Comparison of ENCODE assay signal across 8 mouse cellular contexts in the genomic region with DNA sequence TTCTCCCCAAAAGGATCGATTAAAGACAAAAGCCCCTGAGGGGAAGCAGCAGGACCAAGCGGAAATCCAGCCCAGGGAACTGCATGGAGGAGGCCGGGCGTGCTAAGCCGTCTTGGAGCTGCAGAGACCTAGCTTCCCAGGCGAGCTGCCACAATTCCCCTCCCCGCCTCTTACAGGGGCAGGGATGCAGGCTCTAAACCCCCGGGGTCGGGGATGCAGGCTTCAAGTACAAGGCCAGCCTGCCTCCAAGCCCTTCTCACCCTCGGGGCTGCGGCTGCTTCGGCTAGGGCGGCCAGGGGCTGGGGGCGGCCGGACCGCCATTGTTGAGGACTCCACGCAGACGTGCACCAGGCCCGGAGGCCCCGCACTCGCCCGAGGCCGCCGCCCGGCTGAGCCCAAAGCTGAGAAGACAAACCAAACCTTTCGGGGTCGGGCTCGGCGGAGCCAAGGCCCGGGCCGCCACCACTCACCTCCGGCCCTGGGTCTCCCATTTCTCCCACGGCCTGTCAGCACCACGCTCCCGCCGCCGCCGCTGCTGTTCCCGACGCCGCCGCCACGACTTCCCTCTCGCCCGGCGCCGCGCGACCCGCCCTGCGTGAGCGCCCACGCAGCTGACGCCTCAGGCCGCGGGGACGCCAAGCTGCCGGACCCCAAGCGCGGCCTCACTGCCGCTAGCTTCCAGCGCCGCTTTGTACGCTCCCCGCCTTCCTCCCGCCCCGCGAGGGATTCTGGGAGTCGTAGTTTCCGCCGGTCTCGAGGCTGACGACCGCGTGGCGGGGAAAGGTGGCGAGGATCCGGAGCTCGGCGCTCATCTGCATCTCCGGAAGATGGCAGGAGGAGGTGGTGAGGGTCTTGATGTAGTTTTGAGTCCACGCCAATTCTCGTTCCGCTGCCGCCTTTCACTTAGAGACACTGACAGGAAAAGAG. TPM values are rescaled to one million over a fixed set of nuclear protein-coding genes. Genes with fewer than 3 reads are reported as not detected.
DNase-seq lines count a peak whose midpoint lies in the region; ATAC-seq and TF ChIP-seq lines count a peak whose summit lies in the region.

Gene Zfp451, minus strand, starts transcription at position 728 of the 927 bp plus-strand sequence.

- peak within 1 kb of the TSS; percentile 81 for H3K4me2 ChIP-seq in heart, embryonic 11.5 days
- peak within 1 kb of the TSS; percentile 63 for H3K4me2 ChIP-seq in kidney, embryonic 16.5 days (replicated peaks; ENCODE audit: low read depth, low read length)
- peak within 1 kb of the TSS; percentile 88 for H3K4me2 ChIP-seq in myocyte (ENCODE audit: low read depth)

- no peaks in the 10 kb centered on the region for H3K9me3 ChIP-seq in heart, embryonic 11.5 days (replicated peaks; ENCODE audit: control insufficient read depth, low read length)
- H3K9me3 ChIP-seq in kidney, embryonic 16.5 days (ENCODE audit: low read length): no peaks in the 10 kb centered on the region; the same call in 1 of the 2 replicates

- H3K9ac ChIP-seq in heart, embryonic 11.5 days (ENCODE audit: low read depth, low read length): peak within 1 kb of the TSS; percentile 99
- peak within 1 kb of the TSS; percentile 80 for H3K9ac ChIP-seq in kidney, embryonic 16.5 days (replicated peaks; ENCODE audit: low read length)
- H3K9ac ChIP-seq in liver, adult 2 months (ENCODE audit: low read depth, low read length): peak within 1 kb of the TSS; percentile 99

- H3K27me3 ChIP-seq in heart, embryonic 11.5 days (ENCODE audit: control insufficient read depth, insufficient read depth, low read length): no peaks in the 10 kb centered on the region
- H3K27me3 ChIP-seq in kidney, embryonic 16.5 days (ENCODE audit: insufficient read depth, low read length): no peaks in the 10 kb centered on the region
- no peaks in the 10 kb centered on the region for H3K27me3 ChIP-seq in liver, adult 2 months (ENCODE audit: control insufficient read depth, insufficient read depth, low read length)
- H3K27me3 ChIP-seq in myocyte (ENCODE audit: control insufficient read depth, insufficient read depth, insufficient read length): no peaks in the 10 kb centered on the region
- no peaks in the 10 kb centered on the region for H3K27me3 ChIP-seq in splenic B cell, adult 2 months (ENCODE audit: control insufficient read depth, insufficient read depth, low read length, poor library complexity, severe bottlenecking)

- DNase-seq in A20 (ENCODE audit: low read depth, low spot score): peak; percentile 91
- peak; percentile 68 for DNase-seq in liver, adult 2 months (ENCODE audit: extremely low read depth, low read depth, low spot score)
- peak; percentile 88 for DNase-seq in splenic B cell, adult 2 months (ENCODE audit: low read depth, low spot score)

- H3ac ChIP-seq in myocyte (ENCODE audit: control insufficient read depth, insufficient read length): peak within 1 kb of the TSS; percentile 55

- H3K36me3 ChIP-seq in heart, embryonic 11.5 days (ENCODE audit: control insufficient read depth, insufficient read depth, low read length): peaks cover 12% of the 10 kb centered on the region; the same call in 1 of the 2 replicates
- H3K36me3 ChIP-seq in kidney, embryonic 16.5 days (ENCODE audit: insufficient read depth, low read length): peaks cover 28% of the 10 kb centered on the region
- H3K36me3 ChIP-seq in liver, adult 2 months (ENCODE audit: control insufficient read depth, insufficient read depth, low read length): peaks cover 2% of the 10 kb centered on the region
- peaks cover 20% of the 10 kb centered on the region for H3K36me3 ChIP-seq in myocyte (ENCODE audit: control insufficient read depth, insufficient read depth)
- H3K36me3 ChIP-seq in splenic B cell, adult 2 months (ENCODE audit: control insufficient read depth, insufficient read depth, low read length, poor library complexity, severe bottlenecking): no peaks in the 10 kb centered on the region

- WGBS in heart, embryonic 11.5 days (ENCODE audit: insufficient replicate concordance): under 1% methylated on average over 85 of the region's 85 CpGs
- WGBS in kidney, embryonic 16.5 days: under 1% methylated on average over 62 of the region's 85 CpGs
- WGBS in liver, adult 2 months: 1% methylated on average over 85 of the region's 85 CpGs

- peaks cover 15% of the 10 kb centered on the region for H3K4me1 ChIP-seq in bone marrow macrophage, adult 2 months (ENCODE audit: control insufficient read depth, insufficient read depth, low read length)
- peaks cover 3% of the 10 kb centered on the region; the same call in 1 of the 2 replicates for H3K4me1 ChIP-seq in embryonic fibroblast, embryonic 13.5 days (ENCODE audit: control insufficient read depth, insufficient read depth, low read length)
- H3K4me1 ChIP-seq in heart, embryonic 11.5 days (ENCODE audit: control insufficient read depth, insufficient read depth, low read length): peaks cover 10% of the 10 kb centered on the region
- peaks cover 10% of the 10 kb centered on the region for H3K4me1 ChIP-seq in kidney, embryonic 16.5 days (ENCODE audit: insufficient read depth, low read length)
- peaks cover 8% of the 10 kb centered on the region for H3K4me1 ChIP-seq in liver, adult 2 months (ENCODE audit: control insufficient read depth, insufficient read depth, low read length)

- peak; percentile 90 for ATAC-seq in heart, embryonic 11.5 days (replicated peaks; ENCODE audit: insufficient number of reproducible peaks, low FRiP score, low TSS enrichment)
- peak; percentile 95 for ATAC-seq in kidney, embryonic 16.5 days (ENCODE audit: low FRiP score, low TSS enrichment)

- TF ChIP-seq CTCF in bone marrow macrophage, adult 2 months (IDR thresholded peaks at IDR 0.05; ENCODE audit: low read depth, low read length): no peak
- no peak for TF ChIP-seq CTCF in embryonic fibroblast, embryonic 13.5 days (IDR thresholded peaks at IDR 0.05; ENCODE audit: borderline replicate concordance, insufficient read depth, low read length)
- TF ChIP-seq CTCF in liver, adult 2 months (IDR thresholded peaks at IDR 0.05; ENCODE audit: low read depth, low read length): no peak

- H3K4me3 ChIP-seq in bone marrow macrophage, adult 2 months (ENCODE audit: insufficient read depth, low read length): peak within 1 kb of the TSS; percentile 98
- H3K4me3 ChIP-seq in embryonic fibroblast, embryonic 13.5 days (ENCODE audit: insufficient read depth, low read length): peak within 1 kb of the TSS; percentile 94
- peak within 1 kb of the TSS; percentile 94 for H3K4me3 ChIP-seq in heart, embryonic 11.5 days (ENCODE audit: low read depth, low read length)
- H3K4me3 ChIP-seq in kidney, embryonic 16.5 days (ENCODE audit: low read length): peak within 1 kb of the TSS; percentile 66
- peak within 1 kb of the TSS; percentile 100 for H3K4me3 ChIP-seq in liver, adult 2 months (ENCODE audit: insufficient read depth, low read depth, low read length)
- peak within 1 kb of the TSS; percentile 61 for H3K4me3 ChIP-seq in myocyte

- H3K27ac ChIP-seq in bone marrow macrophage, adult 2 months (ENCODE audit: insufficient read depth, low read depth, low read length): peak within 1 kb of the TSS; percentile 50
- H3K27ac ChIP-seq in embryonic fibroblast, embryonic 13.5 days (ENCODE audit: insufficient read depth, low read length): peak within 1 kb of the TSS; percentile 59
- peak within 1 kb of the TSS; percentile 92 for H3K27ac ChIP-seq in heart, embryonic 11.5 days (ENCODE audit: low read depth, low read length)
- peak within 1 kb of the TSS; percentile 79 for H3K27ac ChIP-seq in kidney, embryonic 16.5 days (ENCODE audit: low read length)
- peak within 1 kb of the TSS; percentile 54; the same call in 1 of the 2 replicates for H3K27ac ChIP-seq in liver, adult 2 months (replicated peaks; ENCODE audit: insufficient read depth, low read depth, low read length)

- no peak for TF ChIP-seq POLR2A in bone marrow macrophage, adult 2 months (IDR thresholded peaks at IDR 0.05; ENCODE audit: borderline replicate concordance, low read depth, low read length)
- TF ChIP-seq POLR2A in embryonic fibroblast, embryonic 13.5 days (IDR thresholded peaks at IDR 0.05; ENCODE audit: low read depth, low read length): peak; percentile 74; the same call in 1 of the 2 replicates
- peak; percentile 54; the same call in 1 of the 2 replicates for TF ChIP-seq POLR2A in liver, adult 2 months (IDR thresholded peaks at IDR 0.05; ENCODE audit: extremely low read depth, insufficient read depth, low read length)
- TF ChIP-seq POLR2A in myocyte (IDR thresholded peaks at IDR 0.05; ENCODE audit: insufficient read length, low read depth): peak; percentile 96

- H3K79me2 ChIP-seq in liver, adult 2 months (ENCODE audit: control insufficient read depth, insufficient read depth, low read length): peaks cover 22% of the 10 kb centered on the region
- peaks cover 48% of the 10 kb centered on the region for H3K79me2 ChIP-seq in myocyte (ENCODE audit: control insufficient read depth, insufficient read depth)

TF ChIP-seq in myocyte, 11 proteins besides CTCF, POLR2A, EP300 and RAD21:
- TF ChIP-seq MAX (IDR thresholded peaks at IDR 0.05; ENCODE audit: low read depth) (peak; percentile 87), MYOG (IDR thresholded peaks at IDR 0.05; ENCODE audit: control insufficient read depth in 1 of 3, insufficient read depth in 1 of 3, insufficient read length in 2 of 3, low read depth in 2 of 3) (peak in 2 of 3 experiments; percentile 73 to 81), E2F4 (IDR thresholded peaks at IDR 0.05; ENCODE audit: insufficient read depth) (peak; percentile 32), POLR2AphosphoS2 (IDR thresholded peaks at IDR 0.05; ENCODE audit: insufficient read length, low read depth) (peak; percentile 89), TCF3 (IDR thresholded peaks at IDR 0.05; ENCODE audit: insufficient read length, low read depth) (no peak), MYOD1 (IDR thresholded peaks at IDR 0.05; ENCODE audit: control insufficient read depth in 1 of 3, insufficient read length in 2 of 3, low read depth in 2 of 3) (peak in 2 of 3 experiments; percentile 42 to 49)

RNA-seq across cellular contexts. Expression of gene Zfp451, which starts in this region (rescaled TPM):
- polyA plus RNA-seq in bone marrow macrophage, adult 2 months (2012; ENCODE audit: insufficient read depth, insufficient read length, missing spikeins): 19.9 and 23.1 TPM in 2 replicates
- 43.6 and 51.1 TPM in 2 replicates for polyA plus RNA-seq in embryonic fibroblast, embryonic 13.5 days (2011; ENCODE audit: insufficient read length, low read depth, missing spikeins)
- 20.5 and 26.9 TPM in 2 replicates for polyA plus RNA-seq in heart, embryonic 11.5 days (2014; fragmentation: Nextera tagmentation; extraction: Ambion mirVana)
- 26.4 and 28.3 TPM in 2 replicates for polyA plus RNA-seq in kidney, embryonic 16.5 days (2015; fragmentation: Nextera tagmentation; extraction: Ambion mirVana)
- total RNA-seq in liver, adult 2 months (2014; rRNA removed): 10.4 and 12.4 TPM in 2 replicates
- polyA plus RNA-seq in liver, adult 2 months (2012; rRNA removed): 2.2 TPM in 2 replicates
- polyA plus RNA-seq in myocyte (2012; fragmentation: generic; extraction: Trizol): 4.9 TPM

Comparison
In these comparisons a context has a peak if more than half of its experiments do, and no peak if none do; other contexts are left out.
1. Peak in every context shown above with its lines: DNase-seq, ATAC-seq, H3K4me3 ChIP-seq and H3K27ac ChIP-seq.